Mouse (Mus musculus): ENCODE results near the gene Snd1.

Gene Snd1

DNA sequence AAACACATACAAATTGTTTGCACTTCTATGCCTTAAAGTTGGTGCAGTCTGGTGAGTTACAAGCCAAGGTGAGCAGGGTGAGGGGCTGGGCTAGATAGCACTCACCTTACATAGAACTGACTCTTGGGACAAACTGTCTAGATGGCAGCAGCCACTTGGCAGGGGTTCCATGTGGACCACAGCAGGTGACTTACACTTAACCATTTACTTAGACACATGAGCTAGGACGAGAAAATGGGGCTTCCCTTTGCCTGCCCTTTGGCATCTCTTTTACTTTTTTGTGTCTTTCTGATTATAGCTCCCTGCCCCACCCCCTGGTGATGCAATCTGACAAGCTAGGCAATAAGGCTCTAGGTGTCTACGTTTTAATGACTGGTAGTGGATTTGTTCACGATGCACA lies 274.3 kb downstream of the Snd1 start:
- in situ Hi-C loops (cut with MboI, MseI) = no loop called here

GRCm38 (mm10) chr6:28751186-28751585 lies 276.2 kb downstream of the Snd1 start:
- in situ Hi-C loops (cut with MboI, MseI) = no loop called here

DNA sequence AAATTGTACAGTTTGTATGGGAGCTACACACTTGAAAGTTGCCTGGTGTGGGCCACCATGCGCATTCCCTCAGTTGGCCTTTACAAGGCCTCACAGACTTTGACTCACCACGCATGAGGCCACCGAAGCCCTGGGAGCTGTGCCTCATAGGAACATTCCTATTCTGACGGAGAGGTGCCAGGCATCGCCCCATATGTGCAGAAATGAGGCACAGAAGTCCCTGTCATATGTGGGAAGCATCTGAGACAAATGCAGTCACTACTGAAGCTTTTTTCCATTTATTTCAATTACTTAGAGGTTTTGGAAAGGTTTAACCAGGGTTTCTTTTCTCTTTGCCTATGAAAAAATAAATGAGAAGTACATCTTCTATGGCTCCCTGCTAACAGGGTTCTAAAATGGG lies 278.3 kb downstream of the Snd1 start:
- in situ Hi-C loops (cut with MboI, MseI) = no loop called here

DNA sequence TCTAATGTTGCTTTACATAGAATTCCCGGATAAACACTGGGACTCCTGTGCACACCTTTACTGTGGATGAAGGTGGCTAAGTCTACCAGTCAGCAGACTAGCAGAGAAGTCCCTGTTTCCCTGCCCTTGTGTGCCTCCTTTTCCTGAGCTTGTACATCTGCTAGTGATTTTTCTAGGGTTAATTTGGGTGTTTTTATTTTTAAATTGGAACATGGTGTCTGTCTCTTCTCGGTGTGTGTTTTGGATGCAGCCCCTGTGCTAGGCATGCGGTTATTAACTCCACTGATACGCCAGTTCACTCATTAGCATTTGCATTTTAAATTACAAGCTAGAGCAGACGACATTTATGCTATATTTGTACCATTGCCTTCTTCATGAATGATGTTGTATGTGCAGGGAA lies 278.7 kb downstream of the Snd1 start:
- in situ Hi-C loops (cut with MboI, MseI) = no loop called here

GRCm38 (mm10) chr6:28754127-28754898 lies 279.4 kb downstream of the Snd1 start:
- in situ Hi-C loops (cut with MboI, MseI) = no loop called here

- in situ Hi-C loops (cut with MboI, MseI) = no loop called here
Observed at GRCm38 (mm10) chr6:28756306-28757018, 281.5 kb downstream of the Snd1 start.

DNA sequence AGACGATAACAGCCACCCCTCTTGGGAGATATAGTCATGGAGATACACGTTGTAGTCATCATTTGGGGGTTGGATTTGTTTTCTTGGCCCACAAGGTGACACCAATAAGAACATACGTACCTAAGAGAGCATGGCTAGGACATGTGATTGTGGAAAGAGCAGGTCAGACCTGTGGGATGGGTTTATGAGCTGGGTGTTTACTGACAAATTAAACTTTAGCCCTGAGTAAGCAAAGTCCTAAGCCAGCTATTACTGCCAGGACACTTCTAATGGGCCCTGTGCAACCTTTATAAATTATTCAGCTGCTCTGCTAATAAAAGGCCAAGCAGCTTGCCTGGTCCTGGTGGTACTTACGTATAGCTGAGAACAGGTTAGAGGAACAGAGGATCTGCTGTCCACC lies 283.4 kb downstream of the Snd1 start:
- in situ Hi-C loops (cut with MboI, MseI) = no loop called here

GRCm38 (mm10) chr6:28761728-28762127 lies 286.8 kb downstream of the Snd1 start:
- in situ Hi-C loops (cut with MboI, MseI) = no loop called here

DNA sequence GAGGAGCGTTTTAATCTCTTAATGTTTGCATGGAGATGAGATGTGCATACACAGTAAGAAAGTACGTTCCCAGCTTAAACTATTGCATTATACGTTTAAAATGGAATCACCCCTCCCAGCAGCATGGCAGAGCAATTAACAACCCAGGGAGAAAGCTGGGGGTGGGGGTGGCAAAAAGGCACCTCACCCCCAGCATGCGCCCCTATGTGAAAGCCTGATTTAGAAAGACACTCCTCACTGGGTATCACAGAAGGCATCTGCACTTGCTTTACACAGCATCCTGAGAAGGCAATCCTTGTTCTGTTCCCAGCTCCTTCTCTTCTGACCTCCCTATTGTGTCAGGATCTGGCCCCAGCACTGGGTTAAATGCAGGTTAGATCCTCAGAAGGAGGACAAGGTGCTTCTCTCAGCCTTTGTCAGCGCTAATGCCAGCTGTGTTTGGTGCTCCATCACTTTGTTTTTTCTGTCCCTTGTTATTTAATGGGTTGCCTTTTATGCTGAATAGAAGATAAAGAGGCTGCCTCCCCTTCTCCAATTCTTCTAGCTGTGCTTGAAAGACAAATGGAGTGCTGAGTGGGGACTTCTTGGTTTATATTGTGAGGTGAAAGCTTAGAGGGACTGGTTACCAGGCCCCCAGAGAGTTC lies 287.3 kb downstream of the Snd1 start:
- in situ Hi-C loops (cut with MboI, MseI) = no loop called here

DNA sequence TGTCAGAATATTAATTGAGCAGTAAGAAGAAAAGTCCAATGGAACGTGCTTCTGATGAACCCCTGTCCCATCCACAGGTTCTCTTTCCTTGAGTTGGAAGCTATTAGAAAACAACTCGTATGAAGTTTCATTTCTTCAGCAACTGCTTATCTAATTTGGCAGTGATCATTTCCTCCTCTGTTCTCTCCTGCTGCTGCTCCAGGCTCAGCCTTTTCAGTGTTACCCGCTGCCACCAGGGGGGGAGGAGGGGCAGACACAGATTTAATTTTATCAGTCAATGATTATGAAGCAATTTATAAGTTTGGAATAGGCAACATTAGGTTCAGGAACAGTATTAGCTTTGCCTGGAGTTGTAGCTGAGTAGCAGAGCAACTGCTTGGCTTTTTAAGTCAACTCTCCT lies 291.7 kb downstream of the Snd1 start:
- in situ Hi-C loops (cut with MboI, MseI) = no loop called here

DNA sequence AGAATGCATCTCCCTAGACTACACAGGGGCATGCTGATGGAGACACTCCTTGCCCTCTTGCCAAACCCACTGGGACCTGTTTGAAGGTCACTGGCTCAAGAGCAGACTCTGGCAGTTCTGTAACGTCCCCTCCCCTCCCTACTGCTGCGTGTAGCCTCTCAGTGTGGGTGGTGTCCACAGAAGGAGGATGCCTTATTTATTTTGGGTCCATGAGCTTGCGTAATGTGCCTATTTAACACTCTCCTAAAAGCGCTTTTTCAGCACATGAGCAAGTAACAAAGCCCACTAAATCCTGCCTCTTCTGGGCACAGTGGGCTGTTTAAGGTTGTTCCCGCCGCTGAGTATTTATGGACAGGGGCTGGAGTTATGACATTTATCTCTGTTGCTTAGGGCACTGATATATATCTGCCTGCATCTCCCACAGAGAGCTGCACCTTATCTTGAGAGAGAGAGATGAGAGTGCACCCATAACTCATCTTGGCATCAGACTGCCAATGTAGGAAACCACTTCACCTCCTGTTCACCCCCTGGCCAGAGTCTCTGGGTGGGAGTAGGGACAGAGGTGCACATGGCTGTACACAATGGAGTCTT lies 293.0 kb downstream of the Snd1 start:
- in situ Hi-C loops (cut with MboI, MseI) = no loop called here

- in situ Hi-C loops (cut with MboI, MseI) = no loop called here
Observed at GRCm38 (mm10) chr6:28771331-28771730, 296.4 kb downstream of the Snd1 start.

DNA sequence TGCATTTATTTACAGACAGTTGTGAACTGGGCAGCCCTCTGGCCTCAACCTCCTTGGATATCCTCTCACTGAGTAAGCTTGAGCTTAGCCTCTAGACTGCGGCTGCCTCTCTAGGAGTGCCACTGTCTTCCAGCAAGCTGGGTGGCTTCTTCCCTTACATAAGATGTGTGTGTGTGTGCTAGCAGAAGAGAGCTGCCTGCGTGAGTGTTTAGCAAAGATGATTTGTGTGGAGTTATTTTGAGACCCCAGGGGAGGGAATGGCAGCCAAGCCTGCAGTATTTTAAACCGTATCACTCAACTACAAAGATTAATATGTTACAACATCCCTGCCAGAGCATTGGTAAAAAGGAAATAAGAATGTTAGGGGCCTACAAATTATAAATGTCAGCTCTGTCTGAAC lies 306.8 kb downstream of the Snd1 start:
- in situ Hi-C loops (cut with MboI, MseI) = loop anchor here (5.0 kb wide), 1 partner anchor 106 kb away; no protein-coding TSS in a partner anchor

GRCm38 (mm10) chr6:28783082-28783647 lies 308.2 kb downstream of the Snd1 start:
- in situ Hi-C loops (cut with MboI, MseI) = loop anchor here (5.0 kb wide), 1 partner anchor 104 kb away; no protein-coding TSS in a partner anchor

DNA sequence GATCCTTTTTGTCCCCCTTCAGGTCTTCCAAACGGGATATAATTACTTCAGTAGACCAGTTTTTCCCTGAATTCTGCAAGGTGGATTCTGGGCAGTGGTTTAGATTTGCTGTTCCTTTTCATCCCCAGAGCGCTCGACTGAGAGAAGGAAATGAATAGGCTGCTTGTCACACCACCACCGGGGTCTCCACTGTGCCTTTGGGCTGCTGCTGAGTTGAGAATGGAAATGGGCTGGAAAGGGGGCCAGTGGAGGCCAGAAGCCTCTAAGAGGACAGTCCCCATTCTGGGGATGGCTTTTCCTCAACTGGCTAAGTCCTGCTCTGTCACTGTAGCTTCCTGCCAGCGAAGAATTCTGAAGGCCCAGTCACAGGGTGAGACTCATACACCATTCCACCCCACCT lies 309.0 kb downstream of the Snd1 start:
- in situ Hi-C loops (cut with MboI, MseI) = loop anchor here (5.0 kb wide), 1 partner anchor 103 kb away; no protein-coding TSS in a partner anchor

- in situ Hi-C loops (cut with MboI, MseI) = loop anchor here (5.0 kb wide), 1 partner anchor 287 kb away; no protein-coding TSS in a partner anchor
Observed at GRCm38 (mm10) chr6:28785770-28786169, 310.8 kb downstream of the Snd1 start.

- in situ Hi-C loops (cut with MboI, MseI) = loop anchor here (5.0 kb wide), 1 partner anchor 285 kb away; no protein-coding TSS in a partner anchor
Observed at GRCm38 (mm10) chr6:28787133-28787532, 312.2 kb downstream of the Snd1 start.

DNA sequence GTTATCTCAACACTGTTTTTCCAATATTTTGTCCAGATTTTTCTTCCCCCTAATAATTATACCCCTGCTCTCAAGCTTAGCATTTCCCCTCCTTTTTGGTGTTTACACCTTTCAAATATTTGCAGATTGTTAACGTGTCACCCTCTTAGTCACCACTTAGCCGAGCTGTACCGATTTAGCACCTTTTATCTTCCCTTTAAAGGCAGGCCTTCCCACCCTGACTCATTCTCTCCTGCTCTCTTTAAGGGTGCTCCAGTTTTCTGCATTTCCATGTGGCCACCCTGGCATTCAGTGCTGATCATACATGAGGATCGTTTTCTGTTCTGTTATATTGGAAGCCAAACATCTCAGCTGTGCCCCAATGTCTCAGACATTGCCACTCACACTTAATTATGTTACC lies 314.7 kb downstream of the Snd1 start:
- in situ Hi-C loops (cut with MboI, MseI) = loop anchor here (5.0 kb wide), 1 partner anchor 283 kb away; no protein-coding TSS in a partner anchor

DNA sequence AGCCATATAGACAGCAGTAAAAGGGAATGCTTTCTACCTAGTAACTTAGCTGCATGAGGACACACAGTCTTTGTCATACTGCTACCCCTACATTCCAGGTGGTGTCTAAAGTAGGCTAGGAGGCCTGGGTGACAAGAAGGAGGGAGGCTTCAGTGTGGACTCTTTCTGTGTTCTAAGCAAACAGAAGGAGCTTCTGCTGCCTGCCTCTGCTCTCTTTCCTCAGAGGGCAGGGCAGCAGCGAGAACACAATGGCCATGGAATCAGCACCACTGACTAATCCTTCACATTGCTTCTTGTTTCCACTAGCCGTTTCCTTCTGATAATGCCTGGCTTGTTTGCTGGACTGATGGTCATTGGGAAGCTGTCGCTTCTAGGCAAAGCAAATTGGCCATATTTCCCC lies 316.2 kb downstream of the Snd1 start:
- in situ Hi-C loops (cut with MboI, MseI) = no loop called here

DNA sequence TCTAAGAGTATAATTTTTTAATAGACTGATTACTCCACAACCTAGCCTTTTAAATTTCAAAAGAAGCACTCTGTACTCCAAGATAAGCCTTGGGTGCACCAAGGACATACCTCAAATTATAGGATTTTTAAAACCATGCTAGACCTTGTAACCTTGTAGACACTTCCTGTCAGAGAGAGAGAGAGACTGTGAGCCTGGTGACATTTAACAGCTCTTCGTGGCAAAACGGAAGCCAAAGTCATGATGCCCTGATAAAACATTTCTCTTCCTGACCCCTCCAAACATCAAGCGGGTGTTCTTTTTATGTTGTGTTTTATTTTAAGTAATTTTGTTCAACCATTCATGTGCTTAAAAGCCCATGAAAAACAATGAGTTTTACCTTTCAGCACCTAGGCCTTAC lies 316.9 kb downstream of the Snd1 start:
- in situ Hi-C loops (cut with MboI, MseI) = no loop called here

GRCm38 (mm10) chr6:28795380-28795779 lies 320.4 kb downstream of the Snd1 start:
- in situ Hi-C loops (cut with MboI, MseI) = no loop called here

Measured in T-helper 1 cell (primary cell).